Mouse (Mus musculus) lung, postnatal 36 days (tissue): ENCODE results near the gene Exosc8.
A peak's percentile ranks its signal among the peaks of the same experiment; 100 is the strongest.
"Not testable (repeated sequence)": the region's sequence is repeated elsewhere in the genome, so short reads cannot be mapped to it uniquely, and the experiment has no call there.

Experiments used
- DNase-seq: peaks from one replicate; pipeline ENCODE4 v3.0.0; 2022; ENCODE audit warnings: mixed read lengths

The Exosc8 gene

DNA sequence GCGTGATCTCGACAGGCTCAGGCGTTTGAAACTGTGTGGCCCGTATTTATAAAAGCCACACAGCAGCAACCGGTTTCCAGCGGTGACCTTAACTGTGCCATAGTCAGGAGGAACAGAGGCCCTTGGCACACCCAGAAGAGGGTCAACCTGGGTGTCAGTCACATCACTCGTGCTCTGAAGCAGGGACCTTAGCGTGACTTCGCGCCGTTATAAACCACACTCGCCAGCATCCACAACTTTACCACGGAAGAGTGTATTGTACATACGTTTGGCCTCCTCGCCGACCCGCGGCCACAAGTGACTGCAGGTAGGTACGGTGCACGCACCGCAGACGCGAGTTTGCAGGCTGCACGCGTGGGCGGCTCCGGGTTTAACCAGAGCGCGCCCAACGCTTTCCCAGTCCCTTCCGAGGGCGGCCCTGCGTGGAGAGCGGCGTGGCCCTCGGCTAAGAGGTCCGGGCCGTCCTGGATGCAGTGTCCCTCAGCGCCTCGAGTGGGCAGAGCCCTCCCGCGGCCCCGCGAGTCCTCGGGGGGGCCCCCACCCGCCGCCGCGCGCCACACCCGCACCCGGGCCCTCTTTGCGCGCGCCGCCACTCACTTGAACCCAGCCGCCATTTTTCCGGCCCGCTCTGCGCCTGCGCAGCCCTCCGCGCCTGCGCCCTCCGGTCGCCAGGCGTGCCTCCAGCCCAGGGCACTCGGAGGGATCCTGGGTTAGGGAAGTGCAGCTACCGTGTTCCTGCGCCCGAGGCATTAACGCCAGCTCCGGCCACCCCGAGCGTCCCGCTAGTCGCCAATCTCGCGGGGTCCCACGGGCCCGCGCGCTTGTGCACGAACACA is 564 bp downstream of the Exosc8 start:
- DNase-seq, result peak; percentile 89

DNA sequence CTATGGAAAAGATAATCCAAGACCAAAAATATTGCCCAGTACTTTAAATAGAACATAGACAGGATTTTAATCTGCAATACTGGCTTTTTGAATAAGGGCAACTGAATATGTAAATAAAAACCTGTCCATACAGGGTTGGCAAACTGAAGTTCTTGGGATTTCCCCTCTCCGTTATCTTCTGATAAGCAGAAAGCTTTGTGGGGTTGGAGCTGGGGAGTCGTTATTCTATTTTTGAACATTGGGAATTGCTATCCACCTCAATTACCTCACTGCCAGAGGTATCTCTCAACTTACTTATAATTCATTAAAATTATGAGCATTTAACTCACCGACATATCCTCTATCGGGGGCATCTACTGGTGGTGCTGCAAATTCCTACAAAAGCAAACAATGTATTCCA is 2.8 kb downstream of the Exosc8 start:
- no peak for DNase-seq

- no peak for DNase-seq
Observed at GRCm38 (mm10) chr3:54731626-54732150, 3.5 kb downstream of the Exosc8 start.

DNA sequence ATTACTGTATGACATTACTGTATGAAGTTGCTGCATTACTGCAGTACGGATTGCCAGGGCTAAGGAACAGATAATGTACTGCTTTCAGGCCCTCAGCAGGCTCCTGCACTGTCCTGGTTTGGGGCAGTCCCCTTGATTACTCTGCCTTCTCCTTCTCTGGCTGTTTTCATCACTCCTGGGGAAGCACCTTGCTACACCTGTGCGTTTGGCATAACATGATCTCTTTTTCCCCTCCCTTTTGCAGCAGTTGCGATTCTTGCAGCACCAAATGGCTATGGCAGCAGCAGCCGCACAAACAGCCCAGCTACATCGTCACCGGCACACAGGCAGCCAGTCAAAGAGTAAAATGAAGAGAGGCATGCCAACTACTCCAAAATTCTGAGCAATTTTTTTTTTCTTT is 7.1 kb downstream of the Exosc8 start:
- no peak for DNase-seq

DNA sequence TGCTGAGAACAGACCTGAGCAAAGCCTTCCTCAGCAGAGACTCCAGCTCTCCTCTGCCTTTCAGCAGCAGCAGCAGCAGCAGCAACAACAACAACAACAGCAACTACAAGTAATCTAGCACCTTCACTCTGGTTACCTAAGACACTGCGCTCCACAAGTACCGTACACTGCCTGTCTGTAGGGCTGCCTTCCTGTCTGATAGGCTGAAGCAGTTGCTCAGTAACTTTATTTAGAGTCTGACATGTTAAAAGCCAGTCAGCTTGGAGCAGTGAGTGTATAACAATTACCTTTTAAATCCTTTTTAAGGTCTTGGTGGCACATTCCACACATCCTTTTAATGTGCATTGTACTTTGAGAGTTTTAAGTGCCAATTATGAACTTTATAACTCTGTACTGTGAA is 7.6 kb downstream of the Exosc8 start:
- no peak for DNase-seq

- DNase-seq, result no peak
Observed at GRCm38 (mm10) chr3:54725344-54725743, 9.8 kb downstream of the Exosc8 start.

DNA sequence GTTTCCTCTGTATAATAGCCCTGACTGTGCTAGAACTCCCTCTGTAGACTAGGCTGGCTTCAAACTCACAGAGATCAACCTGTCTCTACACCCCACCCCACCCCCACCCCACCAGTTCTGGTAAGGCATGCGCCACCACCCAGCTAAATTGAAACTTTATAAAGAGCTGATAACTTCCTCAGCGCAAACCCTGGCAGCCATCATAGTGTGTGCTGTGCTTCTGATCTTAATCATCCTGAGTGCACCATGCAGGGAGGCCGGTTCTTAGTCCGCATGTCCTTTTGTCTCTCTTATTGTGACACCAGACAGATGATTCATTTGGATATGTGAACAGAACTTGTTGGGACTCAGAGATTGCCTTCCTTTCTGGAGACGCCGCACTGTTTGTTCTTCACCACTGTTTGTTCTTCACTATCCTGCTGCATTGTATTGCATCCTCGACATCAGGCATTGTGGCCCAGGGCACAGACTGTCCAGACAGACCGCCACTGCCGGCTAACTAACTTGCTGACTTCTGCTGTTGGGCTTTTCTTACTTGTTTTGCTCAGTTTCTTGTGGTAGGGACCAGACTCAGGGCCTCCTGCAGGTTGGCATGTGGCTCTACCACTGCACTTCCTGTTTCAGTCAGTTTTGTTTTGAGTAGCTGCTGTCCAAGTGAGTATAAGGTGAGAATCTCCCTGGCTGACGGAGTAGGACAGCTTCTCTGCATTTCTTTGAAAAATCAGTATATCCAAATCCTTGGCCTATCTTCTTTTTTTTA is 11.3 kb downstream of the Exosc8 start:
- DNase-seq, result peak; percentile 42

- DNase-seq, result peak; percentile 44
Observed at GRCm38 (mm10) chr3:54718947-54719346, 16.2 kb downstream of the Exosc8 start.

- DNase-seq, result no peak
Observed at GRCm38 (mm10) chr3:54717348-54717747, 17.8 kb downstream of the Exosc8 start.

DNA sequence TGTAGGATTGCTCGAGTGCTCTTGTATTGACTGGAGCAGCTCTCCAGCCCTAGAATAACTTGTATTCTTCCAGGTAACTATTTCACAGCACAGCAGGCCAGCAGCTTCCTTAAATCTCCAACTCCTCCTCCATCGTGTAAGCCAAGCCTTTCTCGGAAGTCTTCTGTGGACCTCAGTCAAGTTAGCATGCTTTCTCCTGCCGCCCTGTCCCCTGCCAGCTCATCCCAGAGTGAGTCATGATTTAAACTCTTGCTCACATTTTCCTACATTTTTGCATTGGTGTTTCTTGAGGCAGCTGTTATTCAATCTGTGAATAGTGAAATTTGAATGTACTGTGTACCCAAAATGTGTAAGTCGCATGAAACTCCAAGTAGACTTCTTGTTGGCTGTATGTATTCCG is 19.7 kb downstream of the Exosc8 start:
- DNase-seq, result no peak

GRCm38 (mm10) chr3:54714253-54714652 is 20.9 kb downstream of the Exosc8 start, which contains the start of gene Gm21958:
Gene Gm21958, minus strand, starts transcription at chr3:54714353.
- no peak for DNase-seq

GRCm38 (mm10) chr3:54708972-54709371 is 26.2 kb downstream of the Exosc8 start:
- peak; percentile 36 for DNase-seq

DNA sequence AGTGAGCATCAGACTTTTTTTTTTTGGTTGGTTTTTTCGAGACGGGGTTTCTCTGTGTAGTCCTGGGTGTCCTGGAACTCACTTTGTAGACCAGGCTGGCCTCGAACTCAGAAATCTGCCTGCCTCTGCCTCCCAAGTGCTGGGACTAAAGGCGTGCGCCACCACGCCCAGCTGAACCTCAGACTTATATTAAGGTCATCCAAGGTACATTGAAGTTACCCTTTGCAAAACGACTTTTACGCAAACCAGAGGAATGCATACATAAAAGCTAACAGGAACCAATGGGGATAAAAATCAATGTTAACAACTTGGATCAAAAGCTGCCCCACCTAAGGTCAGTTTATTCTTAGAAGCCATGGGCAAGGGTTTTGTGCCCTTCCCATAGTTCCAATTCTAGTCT is 31.1 kb downstream of the Exosc8 start:
- not testable (repeated sequence) for DNase-seq

DNA sequence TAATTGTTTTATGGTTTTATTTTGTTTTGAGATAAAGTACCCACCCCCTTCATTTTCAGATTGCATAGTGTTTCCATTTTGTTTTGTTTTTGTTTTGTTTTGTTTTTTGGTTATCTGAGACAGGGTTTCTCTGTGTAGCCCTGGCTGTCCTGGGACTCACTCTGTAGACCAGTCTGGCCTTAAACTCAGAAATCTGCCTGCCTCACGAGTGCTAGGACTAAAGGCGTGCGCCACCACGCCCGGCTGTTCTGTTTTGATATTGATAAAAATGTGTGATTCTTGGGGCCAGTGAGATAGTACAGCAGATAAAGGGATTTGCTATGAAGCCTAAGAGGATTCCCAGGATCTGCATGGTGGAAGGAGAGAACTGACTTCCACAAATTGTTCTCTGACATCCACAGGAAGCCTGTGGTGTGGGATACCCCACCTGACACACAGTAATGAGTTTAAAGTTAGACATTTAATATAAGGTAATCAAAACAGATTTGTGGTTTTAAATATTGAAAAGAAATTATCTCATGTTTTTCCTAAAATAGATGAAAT is 35.4 kb downstream of the Exosc8 start:
- no peak for DNase-seq

DNA sequence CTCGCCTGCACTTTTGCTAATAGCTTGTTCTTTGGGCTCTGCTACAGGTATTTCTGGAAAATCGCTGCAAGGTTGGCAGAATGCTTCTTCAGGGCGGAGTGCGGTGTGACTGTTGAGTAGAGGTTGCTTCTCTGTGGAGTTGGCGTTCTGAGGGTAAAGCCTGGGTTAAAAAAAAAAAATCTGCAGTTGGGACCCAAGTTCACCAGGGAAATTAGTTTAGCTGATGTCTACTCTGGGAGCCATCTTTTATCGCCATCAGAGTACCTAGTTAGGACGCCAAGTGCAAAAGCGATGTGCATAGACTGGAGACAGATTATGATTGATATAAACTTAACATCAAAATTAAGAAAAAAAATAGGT is 42.2 kb downstream of the Exosc8 start:
- no peak for DNase-seq

- DNase-seq, result peak; percentile 96
Observed at GRCm38 (mm10) chr3:54692202-54693055, 42.8 kb downstream of the Exosc8 start, which contains the start of gene Supt20. Gene Supt20, plus strand, starts transcription at chr3:54692807.

DNA sequence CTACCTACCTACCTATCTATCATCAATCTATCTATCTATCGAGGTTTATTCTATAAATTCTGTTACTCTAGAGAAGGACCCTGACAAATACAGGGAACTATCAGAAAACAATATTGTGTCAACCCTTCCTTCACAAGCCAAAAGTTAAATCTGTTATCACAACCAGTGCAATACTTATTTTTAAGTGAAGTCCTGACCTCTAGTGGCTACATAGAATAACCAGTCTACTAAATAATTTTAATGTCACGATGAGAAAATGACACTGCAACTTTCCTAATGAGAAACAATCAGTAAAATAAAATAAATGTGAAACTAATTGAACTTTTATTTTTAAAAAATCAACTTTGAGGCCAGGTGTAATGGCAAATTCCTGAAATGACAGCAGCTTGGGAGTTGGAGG is 46.1 kb downstream of the Exosc8 start:
- no peak for DNase-seq

DNA sequence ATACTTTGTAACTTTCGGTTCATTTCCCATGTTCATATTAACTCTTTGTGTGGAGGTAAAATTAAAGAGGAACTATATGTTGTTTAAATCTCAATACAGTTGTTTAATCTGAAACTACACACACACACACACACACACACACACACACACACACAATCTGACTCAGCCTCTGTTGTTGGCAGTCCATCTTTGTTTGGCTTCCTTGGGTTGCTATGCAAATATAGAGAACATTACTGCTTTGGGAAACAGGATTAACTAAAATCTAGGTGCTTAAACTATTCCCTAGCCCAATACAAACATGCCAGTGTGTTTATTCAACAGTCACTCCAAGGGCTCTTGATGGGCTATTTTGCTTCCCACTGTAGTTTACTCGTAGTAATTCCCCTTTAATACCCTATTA is 47.9 kb downstream of the Exosc8 start:
- peak; percentile 29 for DNase-seq

GRCm38 (mm10) chr3:54685202-54685601 is 50.0 kb downstream of the Exosc8 start:
- no peak for DNase-seq

DNA sequence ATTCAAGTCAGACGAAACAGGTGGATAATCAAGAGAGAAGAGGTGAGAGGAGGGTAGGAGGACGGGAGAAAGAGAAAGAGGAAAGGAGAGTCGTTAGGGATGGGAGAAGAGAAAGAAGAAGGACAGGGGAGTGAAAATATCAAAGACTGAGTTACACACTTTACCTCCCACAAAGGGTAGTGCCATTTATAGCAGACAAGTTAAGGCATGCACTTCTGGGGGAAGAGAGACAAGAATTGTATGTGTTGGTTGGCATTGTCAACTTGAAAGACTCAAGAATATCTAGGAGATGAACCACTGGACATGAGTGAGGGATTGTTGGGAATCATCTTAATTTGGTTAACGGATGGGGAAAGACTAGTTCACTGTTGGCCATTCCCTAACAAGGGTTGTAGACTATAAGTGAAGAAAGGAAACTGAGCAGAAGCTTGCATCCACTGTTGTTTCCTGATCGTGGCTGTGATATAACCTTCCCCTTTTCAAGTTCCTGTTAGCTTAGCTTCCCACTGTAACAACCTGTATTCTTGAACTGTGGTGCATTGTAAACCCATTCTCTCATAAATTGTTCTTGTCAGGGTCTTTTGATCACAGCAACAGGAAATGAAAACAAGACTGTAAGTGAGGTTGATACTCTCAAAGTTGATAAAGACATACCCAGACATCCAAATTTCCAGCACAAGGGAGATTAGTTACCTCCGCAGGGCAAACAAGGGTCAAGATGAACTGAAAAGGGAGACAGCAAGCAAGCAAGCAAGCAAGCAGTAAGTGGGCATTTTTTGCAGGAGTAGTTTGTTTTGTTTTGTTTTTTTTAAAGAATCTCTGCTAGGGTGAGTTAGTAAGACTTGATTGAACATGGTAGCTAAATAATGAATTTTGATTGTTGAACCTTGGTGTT is 53.6 kb downstream of the Exosc8 start:
- DNase-seq, result no peak
